Mouse (Mus musculus) small intestine, adult 2 months (tissue): Measurements from ENCODE around the gene Pebp1.

Experiments used
- CTCF ChIP-seq: fragments of 200-500 bp; IDR thresholded peaks from 2 replicates; pipeline ENCODE4 v1.5.1; 2012; ENCODE audit warnings: low read depth, mild to moderate bottlenecking, control low read depth, inconsistent platforms, low read length, moderate library complexity, mixed read lengths; ENCODE audit not compliant: insufficient replicate concordance, insufficient read length; ENCODE audit errors: extremely low read depth
- POLR2A ChIP-seq: fragments of 200-500 bp; IDR thresholded peaks from 2 replicates; pipeline ENCODE4 v1.6.1; 2012; ENCODE audit warnings: low read depth, mild to moderate bottlenecking, control low read depth, inconsistent platforms, low read length, moderate library complexity

DNA sequence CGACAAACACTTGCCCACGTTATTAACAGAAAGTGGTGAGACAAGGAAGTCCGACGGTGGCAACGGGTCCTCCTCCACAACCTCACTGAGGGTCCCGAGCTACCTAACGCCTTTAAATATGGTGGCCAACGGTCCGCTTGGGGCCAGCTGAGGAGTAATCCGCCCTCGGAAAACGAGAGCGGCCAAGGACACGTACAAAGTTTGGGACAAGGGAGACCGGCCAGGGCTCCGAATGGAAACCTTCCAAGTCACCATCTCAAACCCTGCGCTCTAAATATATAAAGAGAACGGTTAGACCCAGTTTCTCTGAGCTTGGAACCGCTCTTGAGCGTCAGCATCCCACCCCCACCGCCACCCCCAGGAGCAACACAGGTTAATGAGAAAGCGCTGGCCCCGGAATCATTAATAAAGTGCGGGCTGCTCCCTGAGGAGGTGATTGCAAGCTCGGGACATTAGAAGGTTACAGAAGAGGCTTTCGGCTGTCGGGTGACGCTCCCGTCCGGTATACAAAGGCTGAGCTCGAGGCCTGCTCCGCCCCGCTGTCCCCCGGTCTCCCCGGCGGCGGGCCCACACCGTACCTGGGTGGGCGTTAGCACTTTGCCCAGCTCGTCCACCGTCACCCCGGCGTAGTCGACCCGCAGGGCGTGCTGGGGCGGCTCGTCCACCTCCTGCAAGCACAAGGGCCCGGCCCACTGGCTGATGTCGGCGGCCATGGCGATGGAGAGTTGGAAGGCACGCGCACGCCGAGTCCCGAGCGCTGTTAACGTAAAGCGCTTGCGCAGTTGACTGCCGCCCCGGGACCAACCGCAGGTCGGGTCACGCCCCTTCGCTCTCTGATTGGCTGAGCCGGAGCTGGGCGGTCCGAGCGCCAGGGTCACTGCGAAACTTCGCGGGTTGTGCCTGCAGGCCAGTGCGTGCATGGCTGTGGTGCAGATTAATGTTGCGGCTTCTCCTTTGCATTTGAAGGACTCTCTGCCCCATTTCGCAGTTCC, at the start of gene Pebp1:
- TF ChIP-seq CTCF (no peak), POLR2A (0 out of 2 replicates have a peak, but pooled peaks have one; percentile 3)
